Mouse (Mus musculus): Measurements from ENCODE around the gene Det1. TPM values are rescaled to one million over a fixed set of nuclear protein-coding genes. Genes with fewer than 3 reads are reported as not detected.

The Det1 gene
- polyA plus RNA-seq, 1 experiment from 2014 or later, result 22.2 TPM

DNA sequence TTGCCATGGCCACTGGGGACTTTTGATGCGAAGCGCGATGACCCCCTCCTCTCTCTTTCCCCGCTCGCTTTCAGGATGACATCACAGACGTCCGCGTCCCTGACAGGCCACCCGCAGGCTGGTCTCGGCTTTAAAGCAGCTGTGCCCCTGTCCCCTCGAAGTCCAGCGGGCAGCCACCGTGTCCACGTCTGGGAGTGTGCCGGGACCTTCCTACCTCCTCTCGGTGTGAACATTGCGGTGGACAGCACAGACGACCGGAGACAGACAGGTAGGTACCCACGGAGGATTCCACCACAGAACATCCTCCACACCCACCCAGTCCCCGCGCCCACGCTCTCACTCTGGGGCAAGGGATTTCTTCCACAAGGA, 35.4 kb upstream of the Det1 start:
- peak overlapping the region; percentile 84 for H3K27ac ChIP-seq
- no peaks in the 10 kb centered on the region for H3K9me3 ChIP-seq
- peaks cover 58% of the 10 kb centered on the region for H3K4me1 ChIP-seq
- H3K4me3 ChIP-seq (replicated peaks), result peak overlapping the region; percentile 58
- peak overlapping the region; percentile 87 for H3K4me2 ChIP-seq
- H3K27me3 ChIP-seq, result no peaks in the 10 kb centered on the region
- peak; percentile 70 for ATAC-seq (ENCODE audit: low FRiP score)
- H3K36me3 ChIP-seq (replicated peaks), result no peaks in the 10 kb centered on the region
- 1% methylated on average over 22 of the region's 23 CpGs for WGBS
- peak overlapping the region; percentile 68 for H3K9ac ChIP-seq

DNA sequence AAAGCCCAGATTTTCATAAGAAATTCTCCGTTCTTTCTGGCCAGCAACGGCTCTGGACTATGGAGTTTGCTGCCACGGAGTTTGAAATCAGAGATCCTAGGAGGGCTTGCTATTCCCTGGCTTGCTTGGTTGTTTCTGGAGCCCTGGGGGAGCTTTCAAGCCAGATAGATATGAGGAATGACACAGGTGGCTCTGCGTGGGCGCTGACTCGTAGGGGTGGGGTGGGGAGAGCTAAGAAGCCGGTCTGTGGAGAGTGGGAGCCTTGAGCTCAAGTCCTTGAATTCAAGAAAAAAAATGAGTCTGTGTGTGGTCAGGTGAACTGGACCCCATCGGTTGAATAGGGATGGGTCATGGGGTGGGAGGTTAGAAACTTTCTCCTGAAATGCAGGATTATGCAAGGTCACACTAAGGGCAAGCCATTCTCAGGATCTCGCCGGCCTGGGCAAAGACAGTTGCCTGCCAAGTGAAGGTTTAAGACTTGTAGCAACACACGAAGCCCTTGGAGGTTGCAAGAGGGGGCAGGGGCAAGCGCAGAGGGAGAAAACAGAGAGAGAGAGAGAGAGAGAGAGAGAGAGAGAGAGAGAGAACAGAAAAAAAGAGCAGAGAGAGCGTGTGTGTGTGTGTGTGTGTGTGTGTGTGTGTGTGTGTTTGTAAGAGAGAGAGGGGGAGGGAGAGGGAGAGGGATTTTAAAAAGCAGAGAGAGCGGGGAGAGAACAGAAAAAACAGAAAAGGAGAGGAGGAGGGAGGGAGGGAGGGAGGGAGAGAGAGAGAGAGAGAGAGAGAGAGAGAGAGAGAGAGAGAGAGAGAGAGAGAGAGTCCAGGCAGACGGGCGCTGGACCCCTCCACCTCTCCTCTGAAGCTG, 34.8 kb upstream of the Det1 start:
- H3K36me3 ChIP-seq (replicated peaks), result no peaks in the 10 kb centered on the region
- no peaks in the 10 kb centered on the region for H3K9me3 ChIP-seq
- H3K4me2 ChIP-seq, result peak overlapping the region; percentile 87
- H3K4me1 ChIP-seq, result peaks cover 51% of the 10 kb centered on the region
- peak overlapping the region; percentile 68 for H3K9ac ChIP-seq
- H3K27ac ChIP-seq, result peak overlapping the region; percentile 84
- H3K27me3 ChIP-seq, result no peaks in the 10 kb centered on the region
- WGBS, result 4% methylated on average over 14 of the region's 16 CpGs
- no peak for ATAC-seq (ENCODE audit: low FRiP score)
- H3K4me3 ChIP-seq (replicated peaks), result peak overlapping the region; percentile 58

- 80% methylated on average over 5 of the region's 5 CpGs for WGBS
- Histone ChIP-seq H3K27ac (no peak overlapping the region), H3K4me3 (replicated peaks) (no peak overlapping the region), H3K9me3 (no peaks in the 10 kb centered on the region), H3K9ac (no peak overlapping the region), H3K4me2 (no peak overlapping the region), H3K27me3 (no peaks in the 10 kb centered on the region), H3K4me1 (no peaks in the 10 kb centered on the region), H3K36me3 (replicated peaks) (no peaks in the 10 kb centered on the region)
- ATAC-seq (ENCODE audit: low FRiP score), result no peak
These were observed 25.8 kb upstream of the Det1 start for GRCm38 (mm10) chr7:78872831-78873230.

DNA sequence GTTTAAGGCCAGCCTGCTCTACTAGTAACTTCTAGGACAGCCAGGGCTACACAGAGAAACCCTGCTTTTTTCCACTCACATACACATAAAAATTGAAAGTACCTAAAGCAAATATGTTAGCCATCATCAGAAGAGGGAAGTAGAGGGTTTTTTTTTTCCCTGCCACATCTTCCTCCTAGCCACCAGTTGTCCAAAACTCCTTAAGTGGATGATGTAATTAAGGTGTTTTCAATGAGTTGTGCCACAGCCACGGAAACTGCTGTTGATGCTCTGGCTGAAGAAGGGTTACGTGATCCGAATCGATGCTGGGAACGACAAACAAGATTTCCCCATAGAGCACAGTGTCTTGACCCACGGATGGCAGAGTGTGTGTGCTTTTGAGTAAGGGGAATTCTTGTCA, 25.3 kb upstream of the Det1 start:
- ATAC-seq (ENCODE audit: low FRiP score), result no peak
- Histone ChIP-seq H3K36me3 (replicated peaks) (no peaks in the 10 kb centered on the region), H3K4me1 (no peaks in the 10 kb centered on the region), H3K4me2 (no peak overlapping the region), H3K4me3 (replicated peaks) (no peak overlapping the region), H3K9ac (no peak overlapping the region), H3K27me3 (no peaks in the 10 kb centered on the region), H3K9me3 (no peaks in the 10 kb centered on the region), H3K27ac (no peak overlapping the region)
- 82% methylated on average over 6 of the region's 6 CpGs for WGBS

GRCm38 (mm10) chr7:78868731-78869130, 21.7 kb upstream of the Det1 start:
- H3K4me2 ChIP-seq, result no peak overlapping the region
- no peak overlapping the region for H3K4me3 ChIP-seq (replicated peaks)
- no peak overlapping the region for H3K9ac ChIP-seq
- WGBS, result 88% methylated on average over 5 of the region's 5 CpGs
- H3K9me3 ChIP-seq, result no peaks in the 10 kb centered on the region
- no peak overlapping the region for H3K27ac ChIP-seq
- H3K4me1 ChIP-seq, result no peaks in the 10 kb centered on the region; the same call in 1 of the 2 replicates
- no peak for ATAC-seq (ENCODE audit: low FRiP score)
- no peaks in the 10 kb centered on the region for H3K36me3 ChIP-seq (replicated peaks)
- no peaks in the 10 kb centered on the region for H3K27me3 ChIP-seq

GRCm38 (mm10) chr7:78865212-78865949, 18.3 kb upstream of the Det1 start:
- 68% methylated on average over 12 of the region's 12 CpGs for WGBS
- H3K4me2 ChIP-seq, result no peak overlapping the region
- no peak overlapping the region for H3K9ac ChIP-seq
- no peaks in the 10 kb centered on the region for H3K36me3 ChIP-seq (replicated peaks)
- H3K4me1 ChIP-seq, result no peaks in the 10 kb centered on the region; the same call in 1 of the 2 replicates
- no peak overlapping the region for H3K4me3 ChIP-seq (replicated peaks)
- H3K27ac ChIP-seq, result no peak overlapping the region
- no peaks in the 10 kb centered on the region for H3K27me3 ChIP-seq
- no peaks in the 10 kb centered on the region for H3K9me3 ChIP-seq
- no peak for ATAC-seq (ENCODE audit: low FRiP score)

- WGBS, result 90% methylated on average over 4 of the region's 4 CpGs
- Histone ChIP-seq H3K4me1 (no peaks in the 10 kb centered on the region; the same call in 1 of the 2 replicates), H3K27ac (no peak overlapping the region), H3K4me2 (no peak overlapping the region), H3K9me3 (no peaks in the 10 kb centered on the region), H3K36me3 (replicated peaks) (no peaks in the 10 kb centered on the region), H3K4me3 (replicated peaks) (no peak overlapping the region), H3K9ac (no peak overlapping the region), H3K27me3 (no peaks in the 10 kb centered on the region)
- ATAC-seq (ENCODE audit: low FRiP score), result no peak
These were observed 17.4 kb upstream of the Det1 start for GRCm38 (mm10) chr7:78864446-78864802.

- no peak for ATAC-seq (ENCODE audit: low FRiP score)
- no peaks in the 10 kb centered on the region for H3K27me3 ChIP-seq
These were observed 16.9 kb upstream of the Det1 start for GRCm38 (mm10) chr7:78863796-78864445.

DNA sequence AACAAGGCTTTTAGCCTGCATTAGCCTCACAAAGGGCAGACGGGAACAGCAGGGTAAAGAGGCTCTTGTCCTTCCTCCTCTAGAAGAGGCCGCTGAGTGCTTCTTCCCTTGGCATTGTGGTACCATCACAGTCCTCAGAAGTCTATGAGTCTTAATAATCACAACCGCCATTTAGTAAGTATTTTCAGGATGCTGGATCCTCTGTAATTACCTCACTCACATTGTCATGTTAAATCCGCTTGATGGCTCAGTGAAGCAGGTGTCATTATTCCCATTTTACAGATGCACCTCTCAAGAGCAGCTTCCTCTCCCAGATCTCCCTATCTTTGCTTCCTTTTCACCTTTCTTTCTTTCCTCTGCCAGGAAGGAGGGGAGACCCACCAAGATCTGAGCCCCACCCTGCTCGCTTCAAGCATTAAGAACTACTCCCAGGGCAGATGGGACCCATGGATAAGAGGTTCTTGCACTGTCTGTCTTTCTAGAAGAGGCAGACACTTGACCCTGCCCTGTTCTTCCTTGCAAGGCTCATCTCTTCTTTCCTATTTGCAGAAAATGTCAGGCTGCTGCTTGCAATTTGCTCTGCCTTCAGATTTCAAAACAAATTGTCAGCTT, 8.1 kb upstream of the Det1 start:
- H3K4me2 ChIP-seq, result no peak overlapping the region
- H3K9me3 ChIP-seq, result no peaks in the 10 kb centered on the region
- no peak for ATAC-seq (ENCODE audit: low FRiP score)
- WGBS, result 65% methylated on average over 5 of the region's 5 CpGs
- H3K9ac ChIP-seq, result no peak overlapping the region
- H3K27ac ChIP-seq, result no peak overlapping the region
- no peaks in the 10 kb centered on the region for H3K27me3 ChIP-seq
- H3K36me3 ChIP-seq (replicated peaks), result no peaks in the 10 kb centered on the region
- no peak overlapping the region for H3K4me3 ChIP-seq (replicated peaks)
- no peaks in the 10 kb centered on the region for H3K4me1 ChIP-seq

More at GRCm38 (mm10) chr7:78863796-78864445, 16.9 kb upstream of the Det1 start:
- no peaks in the 10 kb centered on the region; the same call in 1 of the 2 replicates for H3K4me1 ChIP-seq
- no peak overlapping the region for H3K27ac ChIP-seq
- H3K4me2 ChIP-seq, result no peak overlapping the region
- H3K36me3 ChIP-seq (replicated peaks), result no peaks in the 10 kb centered on the region
- H3K9ac ChIP-seq, result no peak overlapping the region
- no peaks in the 10 kb centered on the region for H3K9me3 ChIP-seq
- H3K4me3 ChIP-seq (replicated peaks), result no peak overlapping the region
- WGBS, result 80% methylated on average over 7 of the region's 7 CpGs

- no peak for ATAC-seq (ENCODE audit: low FRiP score)
- H3K9ac ChIP-seq, result no peak overlapping the region
- H3K4me3 ChIP-seq (replicated peaks), result no peak overlapping the region
- H3K4me1 ChIP-seq, result no peaks in the 10 kb centered on the region
- H3K27ac ChIP-seq, result no peak overlapping the region
- 76% methylated on average over 4 of the region's 4 CpGs for WGBS
- H3K27me3 ChIP-seq, result no peaks in the 10 kb centered on the region
- no peak overlapping the region for H3K4me2 ChIP-seq
- H3K36me3 ChIP-seq (replicated peaks), result no peaks in the 10 kb centered on the region
- no peaks in the 10 kb centered on the region for H3K9me3 ChIP-seq
These were observed 7.0 kb upstream of the Det1 start for GRCm38 (mm10) chr7:78854051-78854450.

- 35% methylated on average over 12 of the region's 12 CpGs for WGBS
- ATAC-seq (ENCODE audit: low FRiP score), result no peak
- Histone ChIP-seq H3K4me3 (replicated peaks) (peak overlapping the region; percentile 63), H3K9ac (peak overlapping the region; percentile 77), H3K27ac (no peak overlapping the region), H3K27me3 (no peaks in the 10 kb centered on the region), H3K4me1 (peaks cover 13% of the 10 kb centered on the region), H3K9me3 (no peaks in the 10 kb centered on the region), H3K36me3 (replicated peaks) (peaks cover 26% of the 10 kb centered on the region), H3K4me2 (peak overlapping the region; percentile 65)
These were observed 872 bp downstream of the Det1 start for GRCm38 (mm10) chr7:78846066-78846716.

- peaks cover 49% of the 10 kb centered on the region for H3K36me3 ChIP-seq (replicated peaks)
- no peak for ATAC-seq (ENCODE audit: low FRiP score)
- no peak overlapping the region for H3K9ac ChIP-seq
- H3K4me1 ChIP-seq, result peaks cover 13% of the 10 kb centered on the region
- no peak overlapping the region for H3K4me2 ChIP-seq
- H3K27ac ChIP-seq, result no peak overlapping the region
- no peaks in the 10 kb centered on the region for H3K9me3 ChIP-seq
- H3K27me3 ChIP-seq, result no peaks in the 10 kb centered on the region
- WGBS, result 92% methylated on average over 5 of the region's 5 CpGs
- no peak overlapping the region for H3K4me3 ChIP-seq (replicated peaks)
These were observed 5.5 kb downstream of the Det1 start for GRCm38 (mm10) chr7:78841601-78842000.
